Mouse (Mus musculus): ENCODE measurements around the gene 4921517D22Rik.

GRCm38 (mm10) chr13:59669946-59670345, 24.0 kb downstream of the 4921517D22Rik start:
- no peak for TF ChIP-seq EP300 (IDR thresholded peaks at IDR 0.05)
- TF ChIP-seq CTCF (IDR thresholded peaks at IDR 0.05), result no peak
